Comparison of ENCODE assay signal across 31 mouse cellular contexts in the genomic region with DNA sequence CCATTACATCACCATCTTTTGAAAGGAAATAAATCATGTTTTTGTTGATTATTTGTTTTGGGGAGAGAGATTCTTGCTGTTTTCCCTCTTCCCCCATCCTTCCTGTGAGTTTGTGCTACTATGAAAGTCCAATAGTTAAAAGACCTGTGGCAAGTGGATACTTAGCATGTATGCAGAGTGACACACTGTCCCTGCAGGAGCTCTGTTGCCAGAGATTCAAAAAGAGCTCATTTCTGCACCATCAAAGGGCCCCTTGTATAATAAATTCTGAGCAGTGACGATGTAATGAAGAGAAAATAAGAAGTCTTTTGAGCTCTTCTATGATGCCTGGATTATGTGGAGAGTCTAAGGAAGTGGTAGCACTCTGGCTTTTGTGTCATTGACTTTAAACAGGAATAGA. TPM values are rescaled to one million over a fixed set of nuclear protein-coding genes. Genes with fewer than 3 reads are reported as not detected.
DNase-seq lines count a peak whose midpoint lies in the region; ATAC-seq and TF ChIP-seq lines count a peak whose summit lies in the region.
"Had no signal": no experiment of that assay in that cellular context is flagged by ENCODE, and none has a peak within 500 bp of the region (broad histone marks: within the 10 kb centered on the region; RNA-seq: fewer than 3 reads in every experiment).

No protein-coding gene starts in this region.

- H3K9ac ChIP-seq in forebrain, embryonic 11.5 days (ENCODE audit: low read length): no peak overlapping the region
- no peak overlapping the region for H3K9ac ChIP-seq in forebrain, embryonic 16.5 days (replicated peaks; ENCODE audit: low read depth, low read length)
- no peak overlapping the region for H3K9ac ChIP-seq in midbrain, postnatal 0 days (replicated peaks; ENCODE audit: low read length, poor library complexity, severe bottlenecking)
- H3K9ac ChIP-seq: heart, embryonic 12.5 days; liver, embryonic 13.5 days; neural tube, embryonic 12.5 days had no signal

- no peaks in the 10 kb centered on the region for H3K9me3 ChIP-seq in forebrain, embryonic 11.5 days (ENCODE audit: control insufficient read depth, low read length)
- H3K9me3 ChIP-seq in forebrain, embryonic 10.5 days: no peaks in the 10 kb centered on the region
- H3K9me3 ChIP-seq in forebrain, embryonic 16.5 days (ENCODE audit: control insufficient read depth, low read length): no peaks in the 10 kb centered on the region
- H3K9me3 ChIP-seq in midbrain, postnatal 0 days (ENCODE audit: low read length): no peaks in the 10 kb centered on the region
- H3K9me3 ChIP-seq: heart, embryonic 12.5 days; liver, embryonic 13.5 days; neural tube, embryonic 12.5 days had no signal

- 4% methylated on average over 1 of the region's 1 CpGs for WGBS in forebrain, embryonic 11.5 days
- WGBS in forebrain, embryonic 10.5 days: 18% methylated on average over 1 of the region's 1 CpGs
- 17% methylated on average over 1 of the region's 1 CpGs for WGBS in forebrain, embryonic 16.5 days
- WGBS in midbrain, postnatal 0 days: 18% methylated on average over 1 of the region's 1 CpGs

- peak; percentile 70 for ATAC-seq in forebrain, embryonic 11.5 days (replicated peaks; ENCODE audit: low FRiP score)
- 0 out of 2 replicates have a peak, but pooled peaks have one; percentile 43 for ATAC-seq in forebrain, embryonic 16.5 days
- 0 out of 2 replicates have a peak, but pooled peaks have one; percentile 16 for ATAC-seq in midbrain, postnatal 0 days (ENCODE audit: low FRiP score)
- ATAC-seq in monocyte, adult 5-6 weeks (replicated peaks; ENCODE audit: insufficient number of reproducible peaks, low FRiP score, low TSS enrichment, poor library complexity, severe bottlenecking): no peak
- ATAC-seq: intestine, postnatal 0 days; lung, postnatal 0 days had no signal

- DNase-seq in forebrain, embryonic 11.5 days (ENCODE audit: low spot score): no peak
- DNase-seq in forebrain, embryonic 10.5 days (ENCODE audit: extremely low spot score, low spot score): no peak
- no peak for DNase-seq in layer of hippocampus, adult 2 months (ENCODE audit: low spot score in 2 of 2)
- no peak for DNase-seq in layer of hippocampus, adult 11-12 months (ENCODE audit: low spot score)
- DNase-seq in midbrain, postnatal 0 days (ENCODE audit: low spot score): peak; percentile 31
- no peak for DNase-seq in liver
- DNase-seq: adrenal gland, adult 8-10 months; cerebellum, adult 11 months; cerebellum, adult 9-10 months; cerebellum, postnatal 36 days; heart, adult 2 months; heart, postnatal 4 days; kidney, postnatal 25 days; left cerebral cortex, postnatal 4 days; liver, embryonic 13.5 days; lung, adult 18-20 months; right cerebral cortex, postnatal 4 days; thymus, adult 2 months; thymus, postnatal 36 days had no signal

- no peaks in the 10 kb centered on the region for H3K36me3 ChIP-seq in forebrain, embryonic 11.5 days (ENCODE audit: control insufficient read depth, insufficient read depth, low read length)
- no peaks in the 10 kb centered on the region for H3K36me3 ChIP-seq in forebrain, embryonic 10.5 days (replicated peaks)
- no peaks in the 10 kb centered on the region for H3K36me3 ChIP-seq in forebrain, embryonic 16.5 days (ENCODE audit: control insufficient read depth, insufficient read depth)
- H3K36me3 ChIP-seq in midbrain, postnatal 0 days (ENCODE audit: insufficient read depth, low read length): no peaks in the 10 kb centered on the region
- H3K36me3 ChIP-seq: heart, embryonic 12.5 days; liver, embryonic 13.5 days; neural tube, embryonic 12.5 days had no signal

- H3K27me3 ChIP-seq in forebrain, embryonic 11.5 days (ENCODE audit: control insufficient read depth, insufficient read depth, low read length): no peaks in the 10 kb centered on the region
- peaks cover 22% of the 10 kb centered on the region; the same call in 1 of the 2 replicates for H3K27me3 ChIP-seq in forebrain, embryonic 10.5 days (ENCODE audit: poor library complexity, severe bottlenecking)
- H3K27me3 ChIP-seq in forebrain, embryonic 16.5 days (replicated peaks; ENCODE audit: control insufficient read depth, insufficient read depth, low read length): no peaks in the 10 kb centered on the region
- no peaks in the 10 kb centered on the region for H3K27me3 ChIP-seq in midbrain, postnatal 0 days (ENCODE audit: insufficient read depth, low read length)
- H3K27me3 ChIP-seq: CH12.LX; heart, embryonic 12.5 days; liver, embryonic 13.5 days; neural tube, embryonic 12.5 days had no signal

- H3K4me3 ChIP-seq in forebrain, embryonic 11.5 days (ENCODE audit: low read depth, low read length): no peak overlapping the region
- no peak overlapping the region for H3K4me3 ChIP-seq in forebrain, embryonic 10.5 days
- H3K4me3 ChIP-seq in layer of hippocampus, adult 2 months: no peak overlapping the region
- no peak overlapping the region for H3K4me3 ChIP-seq in forebrain, embryonic 16.5 days (replicated peaks; ENCODE audit: low read length)
- no peak overlapping the region for H3K4me3 ChIP-seq in midbrain, postnatal 0 days (ENCODE audit: low read depth, low read length)
- H3K4me3 ChIP-seq: heart, adult 2 months; heart, embryonic 12.5 days; liver, embryonic 13.5 days; myocyte; neural tube, embryonic 12.5 days had no signal

- H3K4me1 ChIP-seq in forebrain, embryonic 11.5 days (replicated peaks; ENCODE audit: control insufficient read depth, insufficient read depth, low read length): no peaks in the 10 kb centered on the region
- H3K4me1 ChIP-seq in forebrain, embryonic 10.5 days: peaks cover 14% of the 10 kb centered on the region
- peaks cover 3% of the 10 kb centered on the region for H3K4me1 ChIP-seq in forebrain, embryonic 16.5 days (replicated peaks; ENCODE audit: control insufficient read depth, insufficient read depth, low read length)
- H3K4me1 ChIP-seq in midbrain, postnatal 0 days (ENCODE audit: insufficient read depth, low read length): no peaks in the 10 kb centered on the region; the same call in 1 of the 2 replicates
- H3K4me1 ChIP-seq: heart, embryonic 12.5 days; liver, embryonic 13.5 days; neural tube, embryonic 12.5 days had no signal

- no peak overlapping the region for H3K27ac ChIP-seq in forebrain, embryonic 11.5 days (ENCODE audit: low read depth, low read length)
- H3K27ac ChIP-seq in forebrain, embryonic 10.5 days: no peak overlapping the region
- H3K27ac ChIP-seq in layer of hippocampus, adult 2 months: peak overlapping the region; percentile 18; the same call in 1 of the 2 replicates
- no peak overlapping the region for H3K27ac ChIP-seq in forebrain, embryonic 16.5 days (ENCODE audit: low read length)
- no peak overlapping the region for H3K27ac ChIP-seq in midbrain, postnatal 0 days (ENCODE audit: low read depth, low read length)
- H3K27ac ChIP-seq: heart, adult 2 months; liver, embryonic 13.5 days; macrophage; neural tube, embryonic 12.5 days had no signal

- TF ChIP-seq CTCF in layer of hippocampus, adult 2 months (conservative IDR thresholded peaks at IDR 0.05): no peak
- no peak for TF ChIP-seq CTCF in midbrain, postnatal 0 days (IDR thresholded peaks at IDR 0.05)

- no peak overlapping the region for H3K4me2 ChIP-seq in forebrain, embryonic 11.5 days (ENCODE audit: low read depth, low read length, severe bottlenecking)
- H3K4me2 ChIP-seq in forebrain, embryonic 16.5 days (ENCODE audit: low read length): no peak overlapping the region
- no peak overlapping the region for H3K4me2 ChIP-seq in midbrain, postnatal 0 days (ENCODE audit: low read depth, low read length, poor library complexity, severe bottlenecking)
- H3K4me2 ChIP-seq: heart, embryonic 12.5 days; liver, embryonic 13.5 days; neural tube, embryonic 12.5 days had no signal

RNA-seq across cellular contexts. Expression of a gene that starts 33.4 kb away (rescaled TPM):
- polyA plus RNA-seq in forebrain, embryonic 11.5 days (2014; fragmentation: Nextera tagmentation; extraction: Ambion mirVana): 6.2 and 6.5 TPM in 2 replicates
- 0.33 and 1.6 TPM in 2 replicates for polyA plus RNA-seq in forebrain, embryonic 10.5 days (2016; fragmentation: Nextera tagmentation; extraction: Ambion mirVana)
- 100 to 1,000 TPM; 165 to 170 TPM for total RNA-seq in layer of hippocampus, adult 2 months (2021)
- polyA plus RNA-seq in forebrain, embryonic 16.5 days (2015; fragmentation: Nextera tagmentation; extraction: Ambion mirVana): 121 and 127 TPM in 2 replicates
- total RNA-seq in midbrain, postnatal 0 days (2014; rRNA removed): 300 and 376 TPM in 2 replicates
- 216 and 224 TPM in 2 replicates for polyA plus RNA-seq in midbrain, postnatal 0 days (2015; fragmentation: Nextera tagmentation; extraction: Ambion mirVana)
- 0.87 to 1.1 TPM in 2 of 3 replicates, not detected in the other for total RNA-seq in monocyte, adult 5-6 weeks (2017)
- total RNA-seq: CH12.LX; megakaryocyte-erythroid progenitor cell, adult 5-6 weeks had no signal
- polyA plus RNA-seq: C2C12; heart, embryonic 12.5 days; heart, postnatal 0 days; macrophage; myocyte had no signal

Comparison
In these comparisons a context has a peak if more than half of its experiments do, and no peak if none do; other contexts are left out.
1. RNA of a gene that starts 33.4 kb away (polyA plus RNA-seq): 216 to 224 TPM in midbrain, postnatal 0 days and 121 to 127 TPM in forebrain, embryonic 16.5 days; 6.2 to 6.5 TPM in forebrain, embryonic 11.5 days and 0.33 to 1.6 TPM in forebrain, embryonic 10.5 days; every median in the first group is over 10 times any median in the second.